Mouse (Mus musculus) ES-Bruce4 (cell line): ENCODE measurements around the gene Spg21. TPM values are rescaled to one million over a fixed set of nuclear protein-coding genes. Genes with fewer than 3 reads are reported as not detected.
A peak's percentile ranks its signal among the peaks of the same experiment; 100 is the strongest.

Experiments
- H3K27ac ChIP-seq: 2 replicates; pipeline ENCODE4 v1.5.1; 2012; ENCODE audit warnings: low read length, inconsistent platforms; ENCODE audit not compliant: insufficient read depth
- H3K27me3 ChIP-seq: 2 replicates; pipeline ENCODE4 v1.6.1; 2012; ENCODE audit warnings: mild to moderate bottlenecking, low read length, inconsistent platforms; ENCODE audit not compliant: control insufficient read depth, poor library complexity, insufficient read depth, severe bottlenecking
- H3K36me3 ChIP-seq: 2 replicates; pipeline ENCODE4 v1.6.1; 2012; ENCODE audit warnings: inconsistent platforms, mild to moderate bottlenecking, low read length, moderate library complexity; ENCODE audit not compliant: control insufficient read depth, poor library complexity, insufficient read depth, severe bottlenecking
- H3K4me1 ChIP-seq: one replicate; pipeline ENCODE4 v1.8.1; 2011; ENCODE audit warnings: low read length; ENCODE audit not compliant: control insufficient read depth, insufficient read depth
- H3K4me3 ChIP-seq: 2 replicates; pipeline ENCODE4 v1.5.1; 2011; ENCODE audit warnings: low read depth, mild to moderate bottlenecking, low read length
- H3K9ac ChIP-seq: 2 replicates; pipeline ENCODE4 v1.6.1; 2012; ENCODE audit warnings: low read depth, mild to moderate bottlenecking, inconsistent platforms; ENCODE audit not compliant: poor library complexity, severe bottlenecking
- H3K9me3 ChIP-seq: replicated peaks from 2 replicates; pipeline ENCODE4 v1.6.1; 2012; ENCODE audit warnings: mild to moderate bottlenecking, low read length, inconsistent platforms; ENCODE audit not compliant: control insufficient read depth, poor library complexity, insufficient read depth, severe bottlenecking
- CTCF ChIP-seq: IDR thresholded peaks from one replicate; pipeline ENCODE4 v1.8.1; 2011; ENCODE audit warnings: low read depth, low read length
- EP300 ChIP-seq: IDR thresholded peaks from 2 replicates; pipeline ENCODE4 v1.6.1; 2011; ENCODE audit warnings: low read depth, low read length; ENCODE audit not compliant: insufficient read depth
- POLR2A ChIP-seq: IDR thresholded peaks from one replicate; pipeline ENCODE4 v1.8.1; 2011; ENCODE audit warnings: low read length; ENCODE audit not compliant: insufficient read depth
- polyA plus RNA-seq: library from polyadenylated mRNA; stranded (reverse); fragments of >200 nt; gene quantifications from 2 replicates; pipeline ENCODE4 v1.2.4, GENCODE M21; 2011; ENCODE audit warnings: low read depth; ENCODE audit not compliant: missing spikeins, insufficient read depth, insufficient read length

Spg21 gene
- polyA plus RNA-seq, 1 experiment: 50.8 TPM

GRCm38 (mm10) chr9:65435211-65435610 lies 25.5 kb upstream of the Spg21 start:
- Histone ChIP-seq H3K9me3 (no peaks in the 10 kb centered on the region), H3K4me1 (no peaks in the 10 kb centered on the region), H3K27ac (no peak overlapping the region), H3K27me3 (no peaks in the 10 kb centered on the region), H3K36me3 (no peaks in the 10 kb centered on the region), H3K4me3 (no peak overlapping the region), H3K9ac (no peak overlapping the region)
- TF ChIP-seq EP300: no peak

GRCm38 (mm10) chr9:65435671-65436301 lies 25.0 kb upstream of the Spg21 start, which contains the start of gene Mtfmt:
TSS of gene Mtfmt (plus strand) at chr9:65435782.
- no peaks in the 10 kb centered on the region for H3K4me1 ChIP-seq
- TF ChIP-seq CTCF: no peak
- TF ChIP-seq POLR2A: peak; percentile 87
- TF ChIP-seq EP300: no peak
- no peaks in the 10 kb centered on the region for H3K36me3 ChIP-seq
- H3K27me3 ChIP-seq: no peaks in the 10 kb centered on the region
- H3K27ac ChIP-seq: no peak within 1 kb of the TSS
- no peaks in the 10 kb centered on the region for H3K9me3 ChIP-seq
- peak within 1 kb of the TSS; percentile 56 for H3K4me3 ChIP-seq
- H3K9ac ChIP-seq: peak within 1 kb of the TSS; percentile 69

DNA sequence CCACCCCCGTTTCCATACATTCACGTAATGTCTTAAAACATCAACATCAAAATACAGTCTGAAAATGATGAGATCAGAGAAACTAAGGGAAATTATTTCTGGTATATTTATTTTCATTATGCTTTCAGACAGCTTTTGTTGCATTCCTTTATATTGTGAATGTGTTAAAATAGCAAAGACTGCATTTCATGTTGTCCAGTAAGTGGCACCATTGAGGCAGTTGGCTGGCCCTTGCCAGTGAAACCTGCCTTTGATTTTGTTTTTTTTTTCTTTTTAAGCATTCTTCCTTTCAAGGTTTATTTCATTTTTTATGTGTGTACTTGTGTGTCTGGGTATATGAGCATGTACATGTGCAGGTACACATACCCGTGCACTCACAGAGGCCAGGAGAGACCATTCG lies 16.1 kb upstream of the Spg21 start:
- no peaks in the 10 kb centered on the region for H3K27me3 ChIP-seq
- no peak overlapping the region for H3K9ac ChIP-seq
- no peak for TF ChIP-seq CTCF
- no peak for TF ChIP-seq EP300
- TF ChIP-seq POLR2A: no peak
- H3K36me3 ChIP-seq: peaks cover 19% of the 10 kb centered on the region
- no peak overlapping the region for H3K4me3 ChIP-seq
- H3K27ac ChIP-seq: no peak overlapping the region
- no peaks in the 10 kb centered on the region for H3K9me3 ChIP-seq
- no peaks in the 10 kb centered on the region for H3K4me1 ChIP-seq

- TF ChIP-seq EP300: no peak
- H3K27ac ChIP-seq: no peak overlapping the region
- no peaks in the 10 kb centered on the region for H3K27me3 ChIP-seq
- no peak overlapping the region for H3K9ac ChIP-seq
- H3K4me3 ChIP-seq: no peak overlapping the region
- no peaks in the 10 kb centered on the region for H3K4me1 ChIP-seq
- no peaks in the 10 kb centered on the region for H3K9me3 ChIP-seq
- peaks cover 28% of the 10 kb centered on the region for H3K36me3 ChIP-seq
Observed at GRCm38 (mm10) chr9:65447951-65448350, 12.8 kb upstream of the Spg21 start.

DNA sequence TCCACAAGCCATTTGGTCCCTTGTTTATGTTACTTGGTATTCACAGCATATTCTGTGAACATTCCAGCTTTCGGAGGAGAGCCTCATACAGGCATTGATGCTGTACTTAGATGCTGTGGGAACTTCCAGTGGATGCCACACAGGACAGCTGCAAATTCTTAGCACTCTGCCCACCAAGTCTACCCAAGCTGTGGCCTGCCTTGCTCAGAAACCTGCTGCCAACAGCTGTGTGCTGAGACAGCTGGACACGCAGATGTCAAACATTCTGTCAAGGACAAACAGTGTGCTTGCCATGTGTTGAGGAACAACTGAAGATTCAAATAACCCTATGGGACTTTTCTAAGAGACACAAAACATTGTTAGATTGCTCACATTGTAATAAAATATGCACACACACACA lies 1.8 kb upstream of the Spg21 start:
- H3K36me3 ChIP-seq: no peaks in the 10 kb centered on the region
- no peaks in the 10 kb centered on the region for H3K9me3 ChIP-seq
- H3K9ac ChIP-seq: no peak overlapping the region
- H3K27ac ChIP-seq: no peak overlapping the region
- TF ChIP-seq POLR2A (no peak), CTCF (no peak), EP300 (no peak)
- no peaks in the 10 kb centered on the region for H3K4me1 ChIP-seq
- no peaks in the 10 kb centered on the region for H3K27me3 ChIP-seq
- no peak overlapping the region for H3K4me3 ChIP-seq

DNA sequence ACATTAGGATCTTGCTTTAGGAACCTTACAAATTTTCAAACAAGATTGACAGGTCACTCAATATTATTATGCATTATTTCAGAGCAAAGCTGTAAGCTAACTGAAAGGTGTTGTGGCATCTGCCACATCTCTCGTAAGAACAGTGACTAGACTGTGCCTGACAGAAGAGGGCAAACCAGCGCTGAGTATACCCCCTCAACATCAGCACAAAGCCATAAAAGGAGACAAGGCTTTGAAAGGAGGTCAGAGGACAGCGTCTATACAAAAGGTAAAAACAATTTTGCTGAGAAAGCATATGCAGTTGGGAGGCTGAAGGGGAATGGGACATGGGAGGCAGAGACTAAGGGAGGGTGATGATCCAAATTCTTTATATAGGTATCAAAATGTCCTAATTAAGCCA lies 549 bp upstream of the Spg21 start:
- Histone ChIP-seq H3K4me3 (no peak overlapping the region), H3K4me1 (no peaks in the 10 kb centered on the region), H3K36me3 (no peaks in the 10 kb centered on the region), H3K9me3 (no peaks in the 10 kb centered on the region), H3K9ac (no peak overlapping the region), H3K27ac (no peak overlapping the region), H3K27me3 (no peaks in the 10 kb centered on the region)
- no peak for TF ChIP-seq CTCF
- TF ChIP-seq POLR2A: no peak
- TF ChIP-seq EP300: no peak
